Mouse (Mus musculus) bone marrow, adult 2 months (tissue): Measurements from ENCODE around the gene Ptprg.

ENCODE experiments used
- CTCF ChIP-seq: fragments of 200-500 bp; IDR thresholded peaks from 2 replicates; pipeline ENCODE4 v1.5.1; 2011; ENCODE audit warnings: low read length, control low read depth; ENCODE audit not compliant: control insufficient read depth, insufficient read depth
- POLR2A ChIP-seq: fragments of 200-500 bp; IDR thresholded peaks from 2 replicates; pipeline ENCODE4 v1.6.1; 2011; ENCODE audit warnings: low read depth, mild to moderate bottlenecking, control low read depth, low read length, borderline replicate concordance; ENCODE audit not compliant: control insufficient read depth

- no peak for TF ChIP-seq CTCF
- no peak for TF ChIP-seq POLR2A
Observed at GRCm38 (mm10) chr14:11562870-11563269, 9.5 kb downstream of the Ptprg start.
